Mouse (Mus musculus): ENCODE data around the gene Ska3.
A peak's percentile ranks its signal among the peaks of the same experiment; 100 is the strongest.

DNA sequence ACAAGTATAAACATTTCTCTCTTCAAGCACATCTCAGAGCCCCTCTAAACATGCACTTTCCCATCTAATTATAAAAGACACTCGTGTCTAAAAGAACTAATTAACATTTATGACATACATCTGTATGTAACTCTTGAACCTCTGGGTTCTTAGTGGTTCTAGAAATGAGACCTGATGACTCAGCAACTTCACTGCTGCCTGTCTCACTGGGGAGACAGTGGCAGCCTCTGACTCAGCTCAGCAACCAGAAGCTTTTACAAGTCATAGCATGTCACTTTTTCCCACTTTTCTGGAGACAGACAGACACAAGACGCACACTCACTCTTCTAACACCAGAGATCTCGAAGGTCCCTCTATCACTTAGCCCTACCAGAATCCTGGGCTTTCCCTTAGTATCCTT is 24.3 kb upstream of the Ska3 start:
- peak; percentile 92 for TF ChIP-seq MAFK (IDR thresholded peaks at IDR 0.05; ENCODE audit: insufficient read depth, low read depth, low read length)
- TF ChIP-seq CHD2 (IDR thresholded peaks at IDR 0.05; ENCODE audit: low read depth, low read length), result no peak
- TF ChIP-seq ZC3H11A (IDR thresholded peaks at IDR 0.05; ENCODE audit: borderline replicate concordance, low read depth, low read length), result no peak
- no peak for TF ChIP-seq HCFC1 (IDR thresholded peaks at IDR 0.05; ENCODE audit: borderline replicate concordance, insufficient read depth, low read length)
- TF ChIP-seq ZNF384 (IDR thresholded peaks at IDR 0.05; ENCODE audit: low read depth, low read length), result no peak

Data from ES-E14 (cell line).